Mouse (Mus musculus): ENCODE measurements around the gene Trim66. TPM values are rescaled to one million over a fixed set of nuclear protein-coding genes. Genes with fewer than 3 reads are reported as not detected.

Gene Trim66
- polyA plus RNA-seq, 1 experiment = 11.6 TPM

DNA sequence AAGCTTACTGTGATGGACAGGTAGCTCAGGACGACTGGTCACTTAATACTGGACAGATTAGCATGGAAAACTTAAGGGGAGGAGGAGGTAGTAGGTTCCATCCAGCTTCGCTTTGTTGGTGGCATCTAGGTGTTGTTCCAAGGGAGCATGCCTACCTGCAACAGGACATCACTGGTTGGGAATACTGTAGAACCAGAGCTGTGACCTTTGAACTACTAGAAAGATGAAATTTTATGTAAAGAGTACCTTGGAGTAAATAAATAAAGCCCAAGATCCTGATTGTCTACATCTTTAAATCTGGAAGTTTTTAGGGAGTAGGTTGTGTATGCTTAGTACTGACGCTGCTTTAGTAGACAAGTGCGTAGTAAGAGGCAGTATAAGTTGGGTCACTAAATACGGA is 14.2 kb upstream of the Trim66 start:
- no peaks in the 10 kb centered on the region for H3K27me3 ChIP-seq (ENCODE audit: control insufficient read depth, insufficient read depth, low read length)
- no peak overlapping the region for H3K27ac ChIP-seq (ENCODE audit: insufficient read depth, low read length)
- H3K4me3 ChIP-seq (replicated peaks; ENCODE audit: insufficient read depth, low read depth, low read length) = no peak overlapping the region
- DNase-seq = no peak
- peaks cover 15% of the 10 kb centered on the region; the same call in 1 of the 2 replicates for H3K4me1 ChIP-seq (ENCODE audit: control insufficient read depth, insufficient read depth, low read length)
- WGBS = 75% methylated on average over 5 of the region's 5 CpGs
- TF ChIP-seq CTCF (IDR thresholded peaks at IDR 0.05; ENCODE audit: borderline replicate concordance, insufficient read depth, low read depth, low read length) (no peak), POLR2A (IDR thresholded peaks at IDR 0.05; ENCODE audit: borderline replicate concordance, insufficient read depth, low read length) (no peak)

DNA sequence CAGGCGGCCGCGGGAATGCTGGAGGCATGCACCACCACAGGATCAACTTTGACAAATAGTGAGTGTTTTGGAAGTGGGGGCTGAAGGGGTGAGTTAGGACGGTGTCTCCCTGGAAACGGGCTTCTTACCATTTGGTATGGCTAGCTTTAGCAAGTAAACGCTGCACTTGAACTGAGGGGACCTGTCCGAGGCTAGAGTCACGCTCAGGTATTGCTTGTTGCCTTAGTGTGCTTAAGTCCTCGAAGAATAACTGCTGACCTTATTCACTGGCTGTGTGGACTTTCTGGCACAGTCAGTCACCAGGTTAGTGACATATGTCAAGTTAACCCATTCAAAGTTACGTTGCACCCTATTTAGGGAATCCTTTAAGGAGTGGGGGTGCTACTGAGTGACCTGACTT is 12.0 kb upstream of the Trim66 start:
- no peak overlapping the region for H3K27ac ChIP-seq (ENCODE audit: insufficient read depth, low read length)
- H3K4me3 ChIP-seq (replicated peaks; ENCODE audit: insufficient read depth, low read depth, low read length) = peak overlapping the region; percentile 88
- no peak for TF ChIP-seq POLR2A (IDR thresholded peaks at IDR 0.05; ENCODE audit: borderline replicate concordance, insufficient read depth, low read length)
- no peak for TF ChIP-seq CTCF (IDR thresholded peaks at IDR 0.05; ENCODE audit: borderline replicate concordance, insufficient read depth, low read depth, low read length)
- WGBS = 4% methylated on average over 10 of the region's 10 CpGs
- DNase-seq = no peak
- no peaks in the 10 kb centered on the region for H3K27me3 ChIP-seq (ENCODE audit: control insufficient read depth, insufficient read depth, low read length)
- peaks cover 8% of the 10 kb centered on the region; the same call in 1 of the 2 replicates for H3K4me1 ChIP-seq (ENCODE audit: control insufficient read depth, insufficient read depth, low read length)

DNA sequence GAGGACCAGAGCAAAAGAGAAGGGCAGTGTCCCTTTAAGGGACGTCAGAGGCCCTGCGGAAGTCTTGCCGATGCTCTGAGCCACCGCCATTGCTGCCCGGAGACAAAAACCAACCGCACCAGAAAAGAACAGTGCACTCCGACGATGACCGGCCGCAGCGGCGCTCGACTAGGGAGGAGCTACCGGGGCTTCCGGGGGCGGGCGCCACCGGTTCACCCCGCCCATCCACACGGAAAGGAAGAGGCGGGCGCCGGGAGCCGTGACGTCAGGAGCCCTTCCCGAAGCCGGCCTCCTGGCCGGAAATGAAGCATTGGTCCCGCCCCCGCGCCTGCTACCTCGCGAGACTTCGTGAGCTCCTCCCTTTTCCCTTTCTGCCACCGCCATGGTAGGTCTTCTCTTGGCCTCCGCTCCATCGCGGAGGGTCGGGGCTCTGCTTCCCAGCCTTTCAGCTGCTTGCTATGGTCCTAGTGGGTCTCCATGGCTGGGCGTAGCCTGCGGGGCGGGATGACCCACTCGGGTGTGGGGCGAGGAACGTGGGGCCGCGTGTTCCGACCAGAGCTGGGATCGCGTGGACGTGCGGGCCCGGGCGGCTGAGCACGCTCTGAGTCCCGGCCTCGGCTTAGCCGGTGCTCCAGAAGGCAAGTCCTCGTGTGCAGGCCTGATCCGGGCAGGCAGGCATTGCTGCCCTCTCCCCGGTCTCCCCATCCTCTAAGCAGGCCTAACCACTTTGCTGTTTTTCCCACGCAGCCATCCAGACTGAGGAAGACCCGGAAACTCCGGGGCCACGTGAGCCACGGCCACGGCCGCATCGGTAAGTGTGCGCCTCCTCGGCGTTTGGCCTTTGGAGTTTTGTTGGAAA is 11.1 kb upstream of the Trim66 start, which contains the start of gene Rpl27a:
Gene Rpl27a (plus strand): TSS at position 310 of the 859 bp plus-strand sequence.
- H3K27me3 ChIP-seq (ENCODE audit: control insufficient read depth, insufficient read depth, low read length) = no peaks in the 10 kb centered on the region
- peak; percentile 99 for DNase-seq
- TF ChIP-seq CTCF (IDR thresholded peaks at IDR 0.05; ENCODE audit: borderline replicate concordance, insufficient read depth, low read depth, low read length) (no peak), POLR2A (IDR thresholded peaks at IDR 0.05; ENCODE audit: borderline replicate concordance, insufficient read depth, low read length) (peak; percentile 96)
- under 1% methylated on average over 72 of the region's 72 CpGs for WGBS
- peak within 1 kb of the TSS; percentile 90 for H3K27ac ChIP-seq (ENCODE audit: insufficient read depth, low read length)
- H3K4me1 ChIP-seq (ENCODE audit: control insufficient read depth, insufficient read depth, low read length) = peaks cover 8% of the 10 kb centered on the region; the same call in 1 of the 2 replicates
- peak within 1 kb of the TSS; percentile 88 for H3K4me3 ChIP-seq (replicated peaks; ENCODE audit: insufficient read depth, low read depth, low read length)

DNA sequence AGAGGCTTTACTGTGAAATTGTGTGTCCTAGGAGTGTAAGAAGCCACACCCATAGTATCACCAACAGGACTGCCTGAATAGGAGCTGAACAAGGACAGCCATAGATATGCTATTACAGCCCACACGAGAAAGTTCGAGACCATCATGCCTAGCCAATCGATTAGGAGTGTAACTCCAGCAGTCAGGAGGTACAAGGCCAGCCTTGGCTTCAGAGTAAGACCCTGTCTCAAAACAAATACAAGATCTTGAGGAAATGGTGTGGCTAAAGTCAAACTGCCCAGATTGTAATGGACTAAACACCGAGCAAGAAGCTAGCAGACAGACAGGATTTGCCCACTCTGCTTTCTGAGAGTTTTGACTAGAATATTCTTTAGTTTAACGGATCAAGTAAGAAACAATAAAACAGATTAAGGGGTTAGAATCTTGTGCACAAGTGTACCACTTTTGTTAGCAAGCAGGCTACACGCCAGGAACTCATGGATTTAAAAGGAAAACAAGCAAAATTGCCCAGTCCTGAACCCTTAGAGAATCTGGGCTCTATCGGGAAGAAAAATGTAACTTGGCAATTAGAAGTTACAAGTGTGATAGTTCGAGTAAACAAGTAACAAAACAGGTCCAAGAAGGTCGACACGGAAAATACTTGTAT is 10.2 kb upstream of the Trim66 start:
- WGBS = 17% methylated on average over 10 of the region's 10 CpGs
- peak in 1 of 2 experiments; percentile 23 for DNase-seq
- Histone ChIP-seq H3K4me3 (replicated peaks; ENCODE audit: insufficient read depth, low read depth, low read length) (peak overlapping the region; percentile 83), H3K4me1 (ENCODE audit: control insufficient read depth, insufficient read depth, low read length) (peaks cover 4% of the 10 kb centered on the region; the same call in 1 of the 2 replicates), H3K27ac (ENCODE audit: insufficient read depth, low read length) (peak overlapping the region; percentile 90), H3K27me3 (ENCODE audit: control insufficient read depth, insufficient read depth, low read length) (no peaks in the 10 kb centered on the region)
- TF ChIP-seq CTCF (IDR thresholded peaks at IDR 0.05; ENCODE audit: borderline replicate concordance, insufficient read depth, low read depth, low read length) (no peak), POLR2A (IDR thresholded peaks at IDR 0.05; ENCODE audit: borderline replicate concordance, insufficient read depth, low read length) (no peak)

DNA sequence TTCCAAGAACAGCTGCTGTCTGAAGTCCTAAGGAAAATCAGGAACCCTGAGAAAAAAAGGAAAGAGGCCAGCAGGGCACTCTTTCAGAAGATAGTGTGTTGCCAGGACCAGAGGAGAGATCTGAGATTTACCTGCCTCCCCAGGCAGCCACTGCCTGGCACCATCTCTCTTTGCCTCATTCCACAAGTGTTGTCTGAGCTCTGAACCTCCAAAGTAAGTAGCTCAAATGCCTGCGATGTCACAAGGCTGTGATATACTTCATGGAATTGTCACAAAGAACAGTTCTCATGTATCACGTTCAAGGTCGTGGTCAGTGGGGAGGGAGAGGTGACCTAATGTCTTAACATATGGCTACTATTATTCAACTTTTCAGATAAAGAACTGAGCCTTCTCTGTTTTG is 8.6 kb upstream of the Trim66 start:
- DNase-seq = no peak
- Histone ChIP-seq H3K27me3 (ENCODE audit: control insufficient read depth, insufficient read depth, low read length) (no peaks in the 10 kb centered on the region), H3K4me1 (ENCODE audit: control insufficient read depth, insufficient read depth, low read length) (peaks cover 4% of the 10 kb centered on the region; the same call in 1 of the 2 replicates), H3K4me3 (replicated peaks; ENCODE audit: insufficient read depth, low read depth, low read length) (no peak overlapping the region), H3K27ac (ENCODE audit: insufficient read depth, low read length) (no peak overlapping the region)
- TF ChIP-seq CTCF (IDR thresholded peaks at IDR 0.05; ENCODE audit: borderline replicate concordance, insufficient read depth, low read depth, low read length) (no peak), POLR2A (IDR thresholded peaks at IDR 0.05; ENCODE audit: borderline replicate concordance, insufficient read depth, low read length) (no peak)
- WGBS = 88% methylated on average over 3 of the region's 3 CpGs

DNA sequence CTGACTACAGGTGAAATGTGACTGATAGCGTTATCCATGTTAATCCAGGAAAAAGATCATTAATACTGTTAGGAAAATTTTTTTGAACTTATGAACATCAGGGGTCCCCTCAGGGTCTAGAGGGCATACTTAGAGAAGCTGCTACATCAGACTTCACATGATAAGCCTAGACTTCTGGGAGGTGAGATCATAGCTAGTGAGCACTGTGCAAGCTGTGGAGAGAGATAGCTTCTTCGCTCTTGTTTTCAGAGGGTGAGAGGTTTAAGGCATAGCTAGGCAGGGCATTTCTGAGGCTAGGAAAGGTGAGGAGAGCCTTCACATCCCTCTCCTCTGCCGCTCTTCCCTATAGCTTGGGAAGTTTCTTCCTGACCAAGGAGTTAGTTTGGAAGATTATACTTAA is 3.9 kb upstream of the Trim66 start:
- no peak overlapping the region for H3K27ac ChIP-seq (ENCODE audit: insufficient read depth, low read length)
- H3K4me3 ChIP-seq (replicated peaks; ENCODE audit: insufficient read depth, low read depth, low read length) = no peak overlapping the region
- no peaks in the 10 kb centered on the region; the same call in 1 of the 2 replicates for H3K4me1 ChIP-seq (ENCODE audit: control insufficient read depth, insufficient read depth, low read length)

DNA sequence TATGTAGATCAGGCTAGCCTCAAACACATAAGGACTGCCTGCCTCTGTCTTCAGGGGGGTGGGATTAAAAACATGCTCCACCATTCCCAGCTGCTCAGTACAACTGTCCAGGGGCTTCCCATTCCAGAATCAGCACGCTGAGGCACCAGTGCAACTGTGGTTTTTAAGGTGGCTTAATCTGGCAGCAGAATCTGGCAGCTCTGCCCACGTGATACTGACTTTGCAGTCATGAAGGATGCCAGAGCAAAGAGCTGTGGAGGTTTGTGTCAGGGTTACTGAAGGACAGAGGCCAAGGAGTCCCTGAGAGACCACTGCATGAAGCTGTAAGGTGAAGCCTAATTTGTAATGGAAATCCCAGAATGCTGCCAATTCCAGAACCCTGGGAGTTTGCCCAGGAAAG is 2.9 kb upstream of the Trim66 start:
- Histone ChIP-seq H3K27ac (ENCODE audit: insufficient read depth, low read length) (no peak overlapping the region), H3K4me3 (replicated peaks; ENCODE audit: insufficient read depth, low read depth, low read length) (no peak overlapping the region)
- 43% methylated on average over 2 of the region's 2 CpGs for WGBS

More for the DNA sequence above, 3.9 kb upstream of the Trim66 start:
- 92% methylated on average over 3 of the region's 3 CpGs for WGBS
- TF ChIP-seq CTCF (IDR thresholded peaks at IDR 0.05; ENCODE audit: borderline replicate concordance, insufficient read depth, low read depth, low read length) (no peak), POLR2A (IDR thresholded peaks at IDR 0.05; ENCODE audit: borderline replicate concordance, insufficient read depth, low read length) (no peak)
- no peaks in the 10 kb centered on the region for H3K27me3 ChIP-seq (ENCODE audit: control insufficient read depth, insufficient read depth, low read length)
- DNase-seq = no peak

More for the DNA sequence above, 2.9 kb upstream of the Trim66 start:
- no peaks in the 10 kb centered on the region; the same call in 1 of the 2 replicates for H3K4me1 ChIP-seq (ENCODE audit: control insufficient read depth, insufficient read depth, low read length)
- TF ChIP-seq CTCF (IDR thresholded peaks at IDR 0.05; ENCODE audit: borderline replicate concordance, insufficient read depth, low read depth, low read length) (no peak), POLR2A (IDR thresholded peaks at IDR 0.05; ENCODE audit: borderline replicate concordance, insufficient read depth, low read length) (no peak)
- DNase-seq = no peak
- H3K27me3 ChIP-seq (ENCODE audit: control insufficient read depth, insufficient read depth, low read length) = no peaks in the 10 kb centered on the region
